12 mouse cellular contexts compared by ENCODE assay signal in the genomic region with DNA sequence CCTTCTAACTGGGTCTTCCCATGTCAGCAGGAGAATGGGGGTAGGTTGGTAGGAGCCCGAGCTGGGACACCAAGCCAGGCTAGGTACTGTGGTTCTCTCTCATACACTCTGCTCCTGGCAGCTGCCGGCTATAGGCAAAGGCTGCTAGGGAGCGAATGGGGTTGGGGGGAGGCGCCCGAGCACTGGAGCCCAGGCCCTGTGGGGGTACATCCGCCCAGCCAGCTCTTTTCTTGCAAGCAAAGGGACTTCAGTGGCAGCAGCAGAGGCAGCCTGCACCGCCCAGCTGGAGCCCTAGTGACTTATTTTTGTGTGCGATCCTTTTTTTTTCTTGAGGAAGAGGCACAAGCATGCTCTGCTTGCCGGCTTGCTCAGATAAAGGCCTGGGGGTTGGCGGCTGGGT. TPM values are rescaled to one million over a fixed set of nuclear protein-coding genes. Genes with fewer than 3 reads are reported as not detected.
DNase-seq lines count a peak whose midpoint lies in the region; ATAC-seq and TF ChIP-seq lines count a peak whose summit lies in the region.
"Had no signal": no experiment of that assay in that cellular context is flagged by ENCODE, and none has a peak within 500 bp of the region (broad histone marks: within the 10 kb centered on the region; RNA-seq: fewer than 3 reads in every experiment).

No protein-coding gene starts in this region.

- ATAC-seq in heart, embryonic 12.5 days (ENCODE audit: insufficient number of reproducible peaks, low FRiP score), result no peak
- ATAC-seq in hindbrain, embryonic 11.5 days (ENCODE audit: low FRiP score), result peak; percentile 23; the same call in 1 of the 2 replicates
- ATAC-seq in neural tube, embryonic 11.5 days (ENCODE audit: insufficient read depth, low FRiP score, low TSS enrichment), result 0 out of 2 replicates have a peak, but pooled peaks have one; percentile 13
- ATAC-seq in kidney, embryonic 15.5 days (replicated peaks; ENCODE audit: low FRiP score), result no peak

- H3K9ac ChIP-seq in heart, embryonic 12.5 days, result no peak overlapping the region
- peak overlapping the region; percentile 80 for H3K9ac ChIP-seq in hindbrain, embryonic 11.5 days (ENCODE audit: low read depth, low read length)
- peak overlapping the region; percentile 52 for H3K9ac ChIP-seq in neural tube, embryonic 11.5 days (ENCODE audit: low read length)
- no peak overlapping the region for H3K9ac ChIP-seq in kidney, embryonic 15.5 days
- H3K9ac ChIP-seq: limb, embryonic 13.5 days had no signal

- no peak for TF ChIP-seq CTCF in kidney, adult 2 months (conservative IDR thresholded peaks at IDR 0.05; ENCODE audit: insufficient read depth, insufficient read length, low read depth, low read length)

- H3K4me2 ChIP-seq in heart, embryonic 12.5 days, result peak overlapping the region; percentile 8; the same call in 1 of the 2 replicates
- peak overlapping the region; percentile 77 for H3K4me2 ChIP-seq in hindbrain, embryonic 11.5 days (replicated peaks; ENCODE audit: low read depth, low read length)
- H3K4me2 ChIP-seq in neural tube, embryonic 11.5 days (ENCODE audit: low read depth), result peak overlapping the region; percentile 79
- H3K4me2 ChIP-seq in kidney, embryonic 15.5 days, result no peak overlapping the region

- no peak overlapping the region for H3K4me3 ChIP-seq in heart, embryonic 12.5 days
- peak overlapping the region; percentile 73 for H3K4me3 ChIP-seq in hindbrain, embryonic 11.5 days (ENCODE audit: low read depth, low read length)
- peak overlapping the region; percentile 67 for H3K4me3 ChIP-seq in neural tube, embryonic 11.5 days (ENCODE audit: low read depth, low read length)
- H3K4me3 ChIP-seq in kidney, adult 2 months (ENCODE audit: insufficient read depth, low read depth, low read length), result no peak overlapping the region
- no peak overlapping the region for H3K4me3 ChIP-seq in kidney, embryonic 15.5 days (replicated peaks)

- peaks cover 49% of the 10 kb centered on the region for H3K27me3 ChIP-seq in heart, embryonic 12.5 days (replicated peaks)
- no peaks in the 10 kb centered on the region; the same call in 1 of the 2 replicates for H3K27me3 ChIP-seq in hindbrain, embryonic 11.5 days (ENCODE audit: control insufficient read depth, insufficient read depth, low read length)
- H3K27me3 ChIP-seq in neural tube, embryonic 11.5 days (ENCODE audit: control insufficient read depth, insufficient read depth, low read length), result 0 out of 2 replicates have a peak, but pooled peaks cover 6% of the 10 kb centered on the region
- H3K27me3 ChIP-seq in kidney, adult 2 months (replicated peaks; ENCODE audit: control insufficient read depth, insufficient read depth, low read length), result no peaks in the 10 kb centered on the region
- H3K27me3 ChIP-seq in kidney, embryonic 15.5 days, result peaks cover 74% of the 10 kb centered on the region

- TF ChIP-seq POLR2A in kidney, adult 2 months (IDR thresholded peaks at IDR 0.05; ENCODE audit: low read depth, low read length), result no peak

- WGBS in heart, embryonic 12.5 days, result 25% methylated on average over 10 of the region's 10 CpGs
- 1% methylated on average over 10 of the region's 10 CpGs for WGBS in hindbrain, embryonic 11.5 days
- WGBS in neural tube, embryonic 11.5 days, result 12% methylated on average over 10 of the region's 10 CpGs
- WGBS in kidney, adult 2 months, result 34% methylated on average over 10 of the region's 10 CpGs
- 17% methylated on average over 10 of the region's 10 CpGs for WGBS in kidney, embryonic 15.5 days

- H3K36me3 ChIP-seq in heart, embryonic 12.5 days, result no peaks in the 10 kb centered on the region
- H3K36me3 ChIP-seq in hindbrain, embryonic 11.5 days (ENCODE audit: control insufficient read depth, insufficient read depth, low read length), result no peaks in the 10 kb centered on the region
- H3K36me3 ChIP-seq in neural tube, embryonic 11.5 days (ENCODE audit: control insufficient read depth, insufficient read depth, low read length), result no peaks in the 10 kb centered on the region
- no peaks in the 10 kb centered on the region for H3K36me3 ChIP-seq in kidney, adult 2 months (ENCODE audit: control insufficient read depth, insufficient read depth, low read length)
- H3K36me3 ChIP-seq in kidney, embryonic 15.5 days, result no peaks in the 10 kb centered on the region
- H3K36me3 ChIP-seq: limb, embryonic 13.5 days had no signal

- peaks cover 16% of the 10 kb centered on the region for H3K4me1 ChIP-seq in heart, embryonic 12.5 days (replicated peaks)
- peaks cover 31% of the 10 kb centered on the region for H3K4me1 ChIP-seq in hindbrain, embryonic 11.5 days (replicated peaks; ENCODE audit: control insufficient read depth, insufficient read depth, low read length)
- peaks cover 47% of the 10 kb centered on the region for H3K4me1 ChIP-seq in neural tube, embryonic 11.5 days (ENCODE audit: control insufficient read depth, insufficient read depth, low read length)
- H3K4me1 ChIP-seq in kidney, adult 2 months (ENCODE audit: control insufficient read depth, insufficient read depth, low read length), result no peaks in the 10 kb centered on the region
- peaks cover 19% of the 10 kb centered on the region for H3K4me1 ChIP-seq in kidney, embryonic 15.5 days

- DNase-seq in heart, adult 9 months (ENCODE audit: low spot score in 2 of 2), result no peak
- DNase-seq in cerebellum, postnatal 25 days, result peak; percentile 34 to 51
- DNase-seq in hindbrain, embryonic 11.5 days (ENCODE audit: low spot score), result no peak
- peak; percentile 48 for DNase-seq in neural tube, embryonic 11.5 days (ENCODE audit: low spot score)
- no peak for DNase-seq in kidney, adult 2 months
- DNase-seq in gastrocnemius, adult 8-10 months (ENCODE audit: low spot score in 2 of 2), result no peak
- DNase-seq: heart, postnatal 10 days had no signal

- H3K9me3 ChIP-seq in heart, embryonic 12.5 days (replicated peaks), result no peaks in the 10 kb centered on the region
- no peaks in the 10 kb centered on the region for H3K9me3 ChIP-seq in hindbrain, embryonic 11.5 days (ENCODE audit: control insufficient read depth, low read length)
- H3K9me3 ChIP-seq in neural tube, embryonic 11.5 days (ENCODE audit: control insufficient read depth, low read length), result no peaks in the 10 kb centered on the region
- H3K9me3 ChIP-seq in kidney, embryonic 15.5 days (replicated peaks), result no peaks in the 10 kb centered on the region
- H3K9me3 ChIP-seq: limb, embryonic 13.5 days had no signal

- no peak overlapping the region for H3K27ac ChIP-seq in heart, embryonic 12.5 days (ENCODE audit: poor library complexity, severe bottlenecking)
- H3K27ac ChIP-seq in hindbrain, embryonic 11.5 days (ENCODE audit: low read depth, low read length), result peak overlapping the region; percentile 77; the same call in 1 of the 2 replicates
- H3K27ac ChIP-seq in neural tube, embryonic 11.5 days (ENCODE audit: low read depth, low read length), result peak overlapping the region; percentile 68; the same call in 1 of the 2 replicates
- no peak overlapping the region for H3K27ac ChIP-seq in kidney, adult 2 months (ENCODE audit: insufficient read depth, low read depth, low read length)
- no peak overlapping the region for H3K27ac ChIP-seq in kidney, embryonic 15.5 days
- H3K27ac ChIP-seq: layer of hippocampus, adult 2 months; limb, embryonic 13.5 days; stomach, postnatal 0 days had no signal

RNA-seq across cellular contexts. Expression of gene Nav2, which starts 51.6 kb away (rescaled TPM):
- 28.1 and 34.6 TPM in 2 replicates for polyA plus RNA-seq in heart, embryonic 12.5 days (2016; fragmentation: Nextera tagmentation; extraction: Ambion mirVana)
- polyA plus RNA-seq in hindbrain, embryonic 11.5 days (2014; fragmentation: Nextera tagmentation; extraction: Ambion mirVana), result 22.6 and 36.1 TPM in 2 replicates
- polyA plus RNA-seq in neural tube, embryonic 11.5 days (2014; fragmentation: Nextera tagmentation; extraction: Ambion mirVana), result 15.9 and 19.2 TPM in 2 replicates
- 18.3 and 18.4 TPM in 2 replicates for polyA plus RNA-seq in kidney, adult 2 months (2012; rRNA removed)
- total RNA-seq in gastrocnemius, adult 8-10 months (2022), result 10 to 100 TPM; 15.9 to 30.8 (median 25.7) TPM
- polyA plus RNA-seq in kidney, embryonic 15.5 days (2015; fragmentation: Nextera tagmentation; extraction: Ambion mirVana), result 27.0 and 28.8 TPM in 2 replicates

Comparison
In these comparisons a context has a peak if more than half of its experiments do, and no peak if none do; other contexts are left out.
1. ATAC-seq: peak in hindbrain, embryonic 11.5 days (single experiment) and neural tube, embryonic 11.5 days (single experiment); none in heart, embryonic 12.5 days (single experiment) and kidney, embryonic 15.5 days (single experiment).
2. H3K27ac ChIP-seq: peak in hindbrain, embryonic 11.5 days (single experiment) and neural tube, embryonic 11.5 days (single experiment); none in heart, embryonic 12.5 days (single experiment), kidney, adult 2 months (single experiment) and kidney, embryonic 15.5 days (single experiment).
3. H3K4me3 ChIP-seq: peak in hindbrain, embryonic 11.5 days (single experiment) and neural tube, embryonic 11.5 days (single experiment); none in heart, embryonic 12.5 days (single experiment), kidney, adult 2 months (single experiment) and kidney, embryonic 15.5 days (single experiment).
4. H3K9ac ChIP-seq: peak in hindbrain, embryonic 11.5 days (single experiment) and neural tube, embryonic 11.5 days (single experiment); none in heart, embryonic 12.5 days (single experiment) and kidney, embryonic 15.5 days (single experiment).
5. DNase-seq: peak in cerebellum, postnatal 25 days (2 of 2) and neural tube, embryonic 11.5 days (single experiment); none in heart, adult 9 months (0 of 2), hindbrain, embryonic 11.5 days (single experiment), kidney, adult 2 months (single experiment) and gastrocnemius, adult 8-10 months (0 of 2).